Mouse (Mus musculus) E14TG2a.4 (cell line): ENCODE data around the gene Gm27029.

Source experiments
- CTCF ChIP-seq: conservative IDR thresholded peaks from 2 replicates; pipeline ENCODE4 v1.5.1; 2014; ENCODE audit warnings: low read length
- NANOG ChIP-seq: IDR thresholded peaks from 2 replicates; pipeline ENCODE4 v1.6.1; 2014; ENCODE audit warnings: borderline replicate concordance, low read length, mixed read lengths

GRCm38 (mm10) chr11:101468263-101468688 lies 43.7 kb upstream of the Gm27029 start:
- TF ChIP-seq CTCF = no peak
- no peak for TF ChIP-seq NANOG
